Mouse (Mus musculus) testis, adult 2 months (tissue): Measurements from ENCODE around the gene Gm49630. TPM values are rescaled to one million over a fixed set of nuclear protein-coding genes. Genes with fewer than 3 reads are reported as not detected.
A peak's percentile ranks its signal among the peaks of the same experiment; 100 is the strongest.
"Not testable (repeated sequence)": the region's sequence is repeated elsewhere in the genome, so short reads cannot be mapped to it uniquely, and the experiment has no call there.

Source experiments
- H3K27ac ChIP-seq: fragments of 200-500 bp; 2 replicates; pipeline ENCODE4 v1.5.1; 2012; ENCODE audit warnings: low read depth, low read length; ENCODE audit not compliant: control insufficient read depth, insufficient read depth
- H3K27me3 ChIP-seq: fragments of 200-500 bp; 2 replicates; pipeline ENCODE4 v1.6.1; 2012; ENCODE audit warnings: mild to moderate bottlenecking, low read length, moderate library complexity; ENCODE audit not compliant: control insufficient read depth, insufficient read depth
- H3K36me3 ChIP-seq: fragments of 200-500 bp; 2 replicates; pipeline ENCODE4 v1.6.1; 2012; ENCODE audit warnings: mild to moderate bottlenecking, low read length; ENCODE audit not compliant: control insufficient read depth, insufficient read depth
- H3K4me1 ChIP-seq: fragments of 200-500 bp; 2 replicates; pipeline ENCODE4 v1.6.1; 2012; ENCODE audit warnings: low read length; ENCODE audit not compliant: control insufficient read depth, insufficient read depth
- H3K4me3 ChIP-seq: fragments of 200-500 bp; 2 replicates; pipeline ENCODE4 v1.5.1; 2012; ENCODE audit warnings: low read depth, mild to moderate bottlenecking, low read length, moderate library complexity, mixed read lengths; ENCODE audit not compliant: control insufficient read depth
- polyA plus RNA-seq: library from polyadenylated mRNA; depleted of rRNA; stranded (reverse); fragments of >200 nt; gene quantifications from 2 replicates; pipeline ENCODE4 v1.2.3, GENCODE M21; 2012

Gm49630 gene
- polyA plus RNA-seq, 1 experiment, result 2.3 TPM

DNA sequence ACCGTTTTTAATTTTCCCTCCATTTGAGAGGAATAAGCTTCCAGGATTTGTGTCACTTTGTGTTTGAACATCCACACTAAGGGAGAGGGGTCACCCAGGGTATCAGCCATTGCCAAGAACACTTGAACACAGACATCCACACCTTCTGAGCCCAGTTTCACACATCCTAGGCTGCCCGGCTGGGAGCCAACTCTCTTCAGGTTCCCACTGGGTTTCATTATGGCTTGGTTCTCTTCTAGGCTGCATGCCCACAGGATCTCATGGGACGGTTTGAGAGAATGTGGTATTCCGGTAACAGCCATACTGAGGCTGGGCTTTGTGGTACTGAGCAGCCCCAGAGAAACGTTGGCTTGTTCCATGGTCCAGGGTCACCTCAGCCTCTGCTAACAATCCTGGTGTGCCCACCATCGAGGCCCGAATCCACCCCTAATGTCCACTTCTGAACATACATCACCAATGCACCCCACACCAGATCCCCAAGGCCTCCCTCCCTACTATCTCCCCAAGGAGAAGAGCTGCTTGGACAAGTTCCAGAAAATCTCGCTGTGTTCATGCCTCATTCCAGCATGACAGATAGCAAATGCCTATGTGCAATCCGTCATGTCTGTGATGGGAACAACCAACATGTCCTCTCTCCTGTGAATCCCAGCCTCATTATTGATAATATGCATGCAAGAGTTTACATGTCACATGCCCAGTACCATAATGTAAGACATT is 10.9 kb downstream of the Gm49630 start:
- H3K27ac ChIP-seq, H3K4me1 ChIP-seq, H3K4me3 ChIP-seq, H3K27me3 ChIP-seq, H3K36me3 ChIP-seq: not testable (repeated sequence)

DNA sequence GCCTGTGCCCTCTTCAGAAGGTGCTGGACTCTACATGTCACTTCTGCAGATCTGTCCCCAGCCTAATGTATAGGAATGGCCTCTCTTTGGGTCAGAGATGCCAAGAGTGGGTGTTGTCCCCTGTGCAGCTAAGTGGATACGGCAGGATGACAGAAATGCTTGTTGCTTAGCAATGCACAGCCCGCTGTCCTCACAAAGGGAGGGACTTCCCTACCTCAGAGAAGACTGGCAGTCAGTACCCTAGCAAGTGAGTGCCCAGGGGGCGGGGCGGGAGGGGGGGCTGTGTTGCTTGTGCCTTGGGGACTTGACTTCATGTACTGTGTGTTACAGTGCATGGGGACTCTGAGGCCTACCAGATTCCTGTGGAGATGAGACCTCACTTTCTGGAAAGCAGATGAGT is 12.0 kb downstream of the Gm49630 start:
- H3K27ac ChIP-seq, H3K27me3 ChIP-seq, H3K4me1 ChIP-seq, H3K36me3 ChIP-seq: not testable (repeated sequence)
- peak overlapping the region; percentile 40; the same call in 1 of the 2 replicates for H3K4me3 ChIP-seq

DNA sequence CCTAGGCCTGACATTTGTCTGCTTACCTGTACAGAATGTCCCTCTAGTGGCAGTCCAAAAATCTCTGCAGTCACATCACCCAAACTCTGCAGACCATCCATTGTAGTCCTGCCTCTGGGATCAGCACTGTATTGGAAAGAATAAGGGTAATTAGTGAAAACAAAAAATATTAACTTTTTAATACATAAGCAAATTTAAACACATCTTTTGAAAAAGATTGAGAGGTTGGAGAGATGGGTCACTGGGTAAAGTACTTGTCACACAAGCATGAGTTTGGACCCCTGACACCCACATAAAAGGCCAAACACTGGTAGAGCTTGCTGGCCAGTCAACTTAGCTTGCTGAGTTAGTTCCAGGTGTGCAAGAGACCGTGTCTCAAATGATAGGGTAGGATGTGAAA is 19.2 kb downstream of the Gm49630 start, which contains the start of gene Ttll2:
TSS of gene Ttll2 (minus strand) at position 101 of the 400 bp plus-strand sequence.
- H3K4me1 ChIP-seq, H3K4me3 ChIP-seq, H3K27me3 ChIP-seq, H3K36me3 ChIP-seq, H3K27ac ChIP-seq: not testable (repeated sequence)

DNA sequence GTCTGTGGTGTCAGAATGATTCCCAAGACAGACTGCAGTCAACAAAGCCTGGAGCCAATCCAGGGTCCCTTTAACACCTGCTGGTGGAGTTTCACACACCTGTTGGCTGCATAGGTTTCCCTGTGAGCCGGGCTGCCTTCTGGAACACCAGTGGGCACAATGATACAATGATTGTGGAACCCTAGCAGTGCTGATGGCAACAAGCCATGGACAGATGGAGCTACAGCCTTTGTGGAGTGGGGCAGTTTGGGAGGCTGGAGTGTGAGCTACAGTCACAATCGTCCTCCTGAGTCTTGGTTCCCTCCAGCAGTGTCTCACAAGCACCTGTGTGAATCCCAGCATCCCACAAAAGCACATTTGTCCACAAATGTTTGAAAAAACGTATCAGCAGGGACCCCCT is 23.0 kb downstream of the Gm49630 start:
- H3K36me3 ChIP-seq, H3K4me1 ChIP-seq, H3K27ac ChIP-seq: not testable (repeated sequence)

DNA sequence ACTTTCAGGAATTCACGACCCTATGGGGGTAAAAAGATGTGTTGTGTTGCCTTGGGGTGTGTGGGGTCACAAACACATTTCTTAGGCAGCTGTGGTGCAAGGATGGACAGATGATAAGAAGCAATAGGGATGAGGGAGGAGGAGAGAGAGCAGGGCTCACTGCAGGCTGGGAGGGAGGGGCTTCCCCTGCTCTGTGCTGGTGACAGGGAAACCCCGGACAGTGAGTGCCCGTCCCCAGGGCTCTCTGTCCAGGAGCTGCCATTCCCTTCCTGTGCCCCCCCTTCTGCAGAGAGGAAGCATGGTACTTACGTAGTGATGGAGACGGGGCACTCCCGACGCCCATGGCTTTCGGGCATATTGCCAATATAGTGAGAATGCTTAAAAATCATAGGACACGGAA is 34.4 kb downstream of the Gm49630 start:
- not testable (repeated sequence) for H3K27me3 ChIP-seq, H3K4me1 ChIP-seq, H3K4me3 ChIP-seq, H3K27ac ChIP-seq, H3K36me3 ChIP-seq

More for the DNA sequence above, 23.0 kb downstream of the Gm49630 start:
- H3K27me3 ChIP-seq, H3K4me3 ChIP-seq: not testable (repeated sequence)

DNA sequence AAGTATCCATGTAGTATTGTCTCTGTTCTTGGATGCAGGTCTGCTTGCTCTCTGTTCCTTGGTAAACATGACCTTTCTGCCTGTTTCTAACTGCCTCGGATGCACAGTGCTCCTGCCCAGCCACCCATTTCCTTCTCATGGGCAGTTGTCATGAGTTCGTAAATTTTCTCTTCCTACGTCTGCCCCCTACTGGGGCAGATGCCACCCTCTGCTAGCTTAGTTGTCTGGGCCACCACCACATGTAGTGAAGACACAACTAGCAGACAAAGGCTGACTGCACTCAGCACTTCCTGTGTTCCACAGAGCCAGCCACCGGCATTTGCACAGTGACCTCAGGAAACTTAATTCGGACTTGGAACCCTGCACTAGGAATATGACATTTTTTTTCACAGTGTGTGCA is 39.0 kb downstream of the Gm49630 start:
- H3K4me3 ChIP-seq, H3K4me1 ChIP-seq, H3K36me3 ChIP-seq, H3K27me3 ChIP-seq, H3K27ac ChIP-seq: not testable (repeated sequence)

DNA sequence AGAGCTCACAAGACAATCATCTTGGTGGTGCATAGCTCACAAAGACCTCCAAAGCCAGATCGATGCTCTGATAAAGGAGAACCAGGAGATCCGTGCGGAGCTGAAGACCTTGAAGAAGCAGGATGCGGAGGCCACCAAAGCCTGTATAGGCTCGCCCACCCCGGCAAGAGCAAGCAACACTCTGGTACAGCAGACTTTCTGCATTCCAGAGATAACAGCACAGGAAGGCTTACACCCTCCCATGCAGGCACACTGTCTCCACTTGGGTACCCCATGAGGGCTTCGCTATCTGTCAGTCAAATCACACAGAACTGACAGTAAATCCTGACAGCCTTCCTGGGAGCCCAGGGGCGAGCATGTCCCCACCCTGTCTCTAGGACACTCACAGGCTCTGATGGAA is 45.4 kb downstream of the Gm49630 start:
- H3K4me1 ChIP-seq, H3K36me3 ChIP-seq, H3K4me3 ChIP-seq, H3K27me3 ChIP-seq, H3K27ac ChIP-seq: not testable (repeated sequence)

DNA sequence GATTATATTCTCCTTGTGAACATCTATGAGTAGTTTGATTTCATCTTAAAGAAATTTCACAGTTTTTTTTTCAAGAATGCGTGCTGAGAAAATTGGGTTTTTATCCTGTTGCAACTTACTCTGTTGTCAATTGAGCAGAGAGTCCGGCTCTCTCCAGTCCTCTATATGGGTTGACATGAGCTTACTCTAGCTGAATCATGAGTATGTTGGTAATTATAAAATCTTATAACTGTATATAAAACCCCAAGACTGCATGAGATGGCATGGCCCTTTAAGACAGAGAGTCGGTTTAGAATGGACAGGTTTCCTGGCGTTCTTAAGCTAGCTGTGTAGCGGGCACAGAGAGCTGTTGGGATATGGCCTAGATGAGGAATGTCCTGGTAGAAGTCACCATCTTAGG is 47.4 kb downstream of the Gm49630 start, which contains the start of gene Tcp10a:
TSS of gene Tcp10a (plus strand) at position 301 of the 400 bp plus-strand sequence.
- H3K4me3 ChIP-seq, result peak within 1 kb of the TSS; percentile 62
- H3K27me3 ChIP-seq, H3K4me1 ChIP-seq, H3K36me3 ChIP-seq, H3K27ac ChIP-seq: not testable (repeated sequence)

DNA sequence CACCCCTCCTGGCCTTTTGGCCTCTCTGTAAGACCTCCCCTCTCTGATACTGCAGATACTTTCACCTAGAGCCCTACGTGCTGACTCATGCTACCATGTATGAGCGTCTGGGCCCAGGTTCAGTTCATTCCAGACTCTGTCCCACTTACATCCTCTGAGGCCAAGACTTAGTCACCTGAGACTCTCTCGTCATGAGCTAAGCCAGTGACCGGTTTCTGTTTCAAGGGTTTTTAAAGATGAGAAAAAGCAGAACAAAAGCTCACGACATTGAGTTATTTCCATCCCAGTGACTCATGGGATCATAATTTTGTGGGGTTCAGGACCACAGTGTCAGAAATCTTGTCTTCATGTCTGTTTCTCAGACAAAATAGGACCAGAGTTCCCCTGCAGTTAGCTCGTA is 52.0 kb downstream of the Gm49630 start:
- not testable (repeated sequence) for H3K27me3 ChIP-seq, H3K4me1 ChIP-seq, H3K4me3 ChIP-seq, H3K36me3 ChIP-seq, H3K27ac ChIP-seq

DNA sequence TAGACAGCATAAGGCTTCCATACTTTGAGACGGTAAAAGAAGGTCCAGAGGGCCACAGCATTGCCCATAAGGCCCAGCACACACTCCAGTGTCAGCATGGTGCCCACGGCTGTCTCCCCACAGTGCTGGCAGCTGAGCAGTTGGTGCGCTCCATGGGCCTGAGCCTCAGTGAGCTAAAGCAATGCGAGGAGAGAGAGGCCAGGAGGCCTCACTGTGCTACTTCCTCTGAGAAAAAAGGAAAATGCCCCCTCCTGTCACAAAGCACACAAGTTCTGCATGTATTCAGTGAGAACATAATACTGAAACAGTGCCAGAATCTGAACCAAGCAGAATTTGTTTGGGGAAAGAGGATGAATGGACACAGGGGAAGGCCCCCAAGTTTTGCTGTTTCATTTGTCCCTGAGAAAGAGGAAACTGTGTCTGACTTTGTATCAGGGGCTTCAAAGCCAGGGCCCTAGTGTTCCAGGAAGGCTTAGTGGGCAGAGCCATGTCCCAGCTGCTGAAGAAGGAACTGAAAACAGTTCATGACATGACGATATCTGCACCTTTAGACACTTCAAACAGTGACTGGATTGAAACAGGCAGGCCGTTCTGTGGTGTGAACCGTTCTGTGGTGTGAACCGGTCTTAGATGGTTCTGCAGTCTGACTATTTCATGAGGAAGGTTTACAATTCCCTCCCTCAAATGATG is 55.9 kb downstream of the Gm49630 start:
- not testable (repeated sequence) for H3K36me3 ChIP-seq, H3K27ac ChIP-seq, H3K4me3 ChIP-seq, H3K27me3 ChIP-seq, H3K4me1 ChIP-seq

DNA sequence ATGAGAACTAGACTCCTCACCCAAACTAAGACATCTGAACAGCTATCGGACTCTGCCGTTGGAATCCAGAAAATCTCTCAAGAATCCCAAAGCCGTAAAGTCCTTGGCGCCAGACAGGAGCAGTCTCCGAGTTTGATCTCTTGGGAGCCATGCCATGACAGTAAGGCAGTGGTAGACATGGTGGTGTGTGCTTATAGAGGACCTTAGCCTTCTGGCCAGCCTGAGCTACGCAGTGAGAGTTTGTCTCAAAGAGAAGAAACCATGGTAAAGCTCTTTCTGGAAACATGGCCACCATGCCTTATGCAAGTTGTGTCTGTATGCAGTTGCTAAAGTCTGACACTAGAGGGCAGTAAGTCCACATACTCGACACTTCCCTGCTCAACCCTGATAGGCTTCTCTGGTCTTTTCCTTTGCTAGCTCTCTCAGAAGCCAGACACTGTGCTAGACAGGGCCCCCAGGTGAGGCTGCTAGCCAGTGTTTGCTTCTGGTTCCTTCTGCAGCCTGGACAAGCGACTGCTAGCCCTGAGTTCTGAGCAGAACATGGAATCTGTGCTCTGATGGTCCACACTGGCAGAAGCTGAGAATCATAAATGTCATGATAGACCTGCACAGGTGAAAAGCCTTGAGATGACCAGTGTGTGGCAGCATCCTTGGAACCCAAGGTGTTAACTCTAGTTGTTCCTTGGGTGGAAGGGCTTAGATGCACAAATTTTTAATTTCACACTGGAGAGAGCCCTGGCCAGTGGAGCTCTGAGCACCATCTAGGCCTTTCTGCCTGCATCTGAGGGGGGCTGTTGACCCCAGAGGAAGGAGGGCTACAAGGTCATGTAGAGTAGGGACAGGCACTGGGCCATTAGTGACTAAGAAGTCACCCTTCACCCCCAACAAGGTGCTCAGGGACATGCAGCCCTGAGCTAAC is 65.2 kb downstream of the Gm49630 start:
- not testable (repeated sequence) for H3K27me3 ChIP-seq, H3K4me1 ChIP-seq, H3K4me3 ChIP-seq, H3K36me3 ChIP-seq, H3K27ac ChIP-seq
